Mouse (Mus musculus): ENCODE measurements around the gene Rab5b. TPM values are rescaled to one million over a fixed set of nuclear protein-coding genes. Genes with fewer than 3 reads are reported as not detected.

The Rab5b gene
- polyA plus RNA-seq, 1 experiment from 2014 or later: 71.8 TPM

DNA sequence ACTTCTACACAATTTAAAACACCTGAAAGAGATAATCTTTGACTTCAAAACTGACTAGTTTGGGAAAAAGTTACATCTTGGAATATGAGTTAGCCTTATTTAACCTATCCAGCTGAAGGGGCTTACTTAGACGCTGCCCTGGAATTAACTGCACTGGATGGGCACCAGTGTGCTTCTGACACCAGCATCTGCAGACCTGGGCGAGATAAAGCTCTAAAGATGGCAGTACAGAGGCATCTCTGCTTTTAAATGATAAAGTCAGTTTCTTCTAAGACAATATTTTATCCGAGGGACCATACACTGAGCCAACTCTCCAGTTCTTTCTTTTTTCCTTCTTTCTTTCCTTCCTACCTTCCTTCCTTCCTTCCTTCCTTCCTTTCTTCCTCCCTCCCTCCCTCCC, 31.3 kb downstream of the Rab5b start:
- Histone ChIP-seq H3K4me1 (ENCODE audit: insufficient read depth, low read depth, low read length) (no peaks in the 10 kb centered on the region), H3K27me3 (replicated peaks; ENCODE audit: insufficient read depth, low read length) (no peaks in the 10 kb centered on the region), H3K36me3 (ENCODE audit: insufficient read depth, low read length) (no peaks in the 10 kb centered on the region), H3K9me3 (ENCODE audit: low read length) (no peaks in the 10 kb centered on the region), H3K9ac (replicated peaks; ENCODE audit: low read depth) (no peak overlapping the region), H3K27ac (ENCODE audit: low read length) (no peak overlapping the region), H3K4me3 (ENCODE audit: low read depth, low read length) (no peak overlapping the region), H3K4me2 (replicated peaks; ENCODE audit: low read depth, low read length) (no peak overlapping the region)
- no peak for ATAC-seq
- TF ChIP-seq EP300 (IDR thresholded peaks at IDR 0.05): no peak
- no peak for TF ChIP-seq CTCF (IDR thresholded peaks at IDR 0.05)
- 61% methylated on average over 3 of the region's 3 CpGs for WGBS
- no peak for DNase-seq (ENCODE audit: low spot score)

DNA sequence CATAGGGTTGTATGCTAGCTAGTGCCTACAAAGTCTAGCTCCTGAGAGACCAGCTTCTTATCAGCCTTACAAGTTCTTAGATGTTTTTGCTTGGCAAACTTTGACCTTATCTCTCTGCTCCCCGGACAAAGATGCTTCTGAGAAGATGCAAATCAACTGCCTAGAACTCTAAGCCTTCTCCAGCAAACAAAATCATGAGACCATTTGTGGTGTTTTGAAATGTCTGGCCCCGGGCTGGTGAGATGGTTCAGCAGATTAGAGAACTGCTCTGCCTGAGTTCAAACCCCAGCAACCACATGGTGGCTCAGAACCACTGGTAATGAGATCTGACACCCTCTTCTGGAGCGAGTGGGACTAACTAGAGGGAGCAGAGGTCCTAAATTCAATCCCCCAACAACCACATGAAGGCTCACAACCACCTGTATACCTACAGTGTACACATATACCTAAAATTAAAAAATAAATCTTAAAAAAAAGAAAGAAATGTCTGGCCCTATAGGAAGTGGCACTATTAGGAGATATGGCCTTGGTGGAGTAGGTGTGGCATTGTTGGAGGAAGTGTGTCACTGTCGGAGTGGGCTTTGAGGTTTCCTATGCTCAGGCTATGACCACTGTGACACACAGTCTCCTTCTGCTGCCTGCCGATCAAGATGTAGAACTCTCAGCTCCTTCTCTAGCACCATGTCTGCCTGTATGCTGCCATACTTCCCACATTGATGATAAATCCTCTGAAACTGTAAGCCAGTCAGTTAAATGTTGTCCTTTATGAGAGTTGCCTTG, 32.4 kb downstream of the Rab5b start:
- no peak overlapping the region for H3K4me2 ChIP-seq (replicated peaks; ENCODE audit: low read depth, low read length)
- H3K27me3 ChIP-seq (replicated peaks; ENCODE audit: insufficient read depth, low read length): no peaks in the 10 kb centered on the region
- no peak for TF ChIP-seq CTCF (IDR thresholded peaks at IDR 0.05)
- TF ChIP-seq EP300 (IDR thresholded peaks at IDR 0.05): no peak
- H3K9ac ChIP-seq (replicated peaks; ENCODE audit: low read depth): no peak overlapping the region
- ATAC-seq (no peak), DNase-seq (ENCODE audit: low spot score) (no peak)
- H3K4me3 ChIP-seq (ENCODE audit: low read depth, low read length): no peak overlapping the region
- no peak overlapping the region for H3K27ac ChIP-seq (ENCODE audit: low read length)
- no peaks in the 10 kb centered on the region for H3K4me1 ChIP-seq (ENCODE audit: insufficient read depth, low read depth, low read length)
- H3K9me3 ChIP-seq (ENCODE audit: low read length): no peaks in the 10 kb centered on the region
- no peaks in the 10 kb centered on the region for H3K36me3 ChIP-seq (ENCODE audit: insufficient read depth, low read length)
- WGBS: 46% methylated on average over 5 of the region's 5 CpGs

DNA sequence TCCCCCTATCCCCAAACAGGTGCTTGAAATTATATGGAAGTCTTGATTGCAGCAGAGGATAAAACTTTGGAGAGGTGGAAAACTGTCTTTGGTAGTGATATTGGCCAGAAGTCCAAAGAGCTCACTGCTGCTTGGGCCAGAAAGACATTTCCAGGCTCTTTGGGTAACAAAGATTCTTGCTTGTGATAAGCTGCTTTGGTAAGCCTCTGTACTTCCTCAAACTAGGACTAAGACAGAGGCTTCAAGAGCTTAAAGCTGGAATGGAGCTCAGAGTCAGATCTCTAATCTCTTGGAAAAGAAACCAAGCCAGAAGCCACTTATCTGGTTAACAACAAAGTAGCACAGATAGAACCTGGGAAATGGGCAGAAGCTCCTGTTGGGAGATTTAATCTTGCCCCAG, 33.6 kb downstream of the Rab5b start:
- Histone ChIP-seq H3K4me1 (ENCODE audit: insufficient read depth, low read depth, low read length) (no peaks in the 10 kb centered on the region), H3K9me3 (ENCODE audit: low read length) (no peaks in the 10 kb centered on the region), H3K4me2 (replicated peaks; ENCODE audit: low read depth, low read length) (no peak overlapping the region), H3K36me3 (ENCODE audit: insufficient read depth, low read length) (no peaks in the 10 kb centered on the region), H3K27ac (ENCODE audit: low read length) (no peak overlapping the region), H3K27me3 (replicated peaks; ENCODE audit: insufficient read depth, low read length) (no peaks in the 10 kb centered on the region), H3K4me3 (ENCODE audit: low read depth, low read length) (no peak overlapping the region), H3K9ac (replicated peaks; ENCODE audit: low read depth) (no peak overlapping the region)
- no peak for ATAC-seq
- no peak for DNase-seq (ENCODE audit: low spot score)
- TF ChIP-seq EP300 (IDR thresholded peaks at IDR 0.05): no peak
- TF ChIP-seq CTCF (IDR thresholded peaks at IDR 0.05): no peak

GRCm38 (mm10) chr10:128659490-128659889, 36.6 kb downstream of the Rab5b start:
- H3K27me3 ChIP-seq (replicated peaks; ENCODE audit: insufficient read depth, low read length): no peaks in the 10 kb centered on the region
- H3K27ac ChIP-seq (ENCODE audit: low read length): no peak overlapping the region
- DNase-seq (ENCODE audit: low spot score) (no peak), ATAC-seq (no peak)
- 0 out of 2 replicates have a peak overlapping the region, but pooled peaks have one; percentile 9 for H3K9ac ChIP-seq (replicated peaks; ENCODE audit: low read depth)
- 39% methylated on average over 9 of the region's 9 CpGs for WGBS
- H3K36me3 ChIP-seq (ENCODE audit: insufficient read depth, low read length): no peaks in the 10 kb centered on the region
- no peak overlapping the region for H3K4me2 ChIP-seq (replicated peaks; ENCODE audit: low read depth, low read length)
- TF ChIP-seq EP300 (IDR thresholded peaks at IDR 0.05) (no peak), CTCF (IDR thresholded peaks at IDR 0.05) (no peak)
- H3K4me1 ChIP-seq (ENCODE audit: insufficient read depth, low read depth, low read length): no peaks in the 10 kb centered on the region
- H3K4me3 ChIP-seq (ENCODE audit: low read depth, low read length): no peak overlapping the region
- H3K9me3 ChIP-seq (ENCODE audit: low read length): no peaks in the 10 kb centered on the region

DNA sequence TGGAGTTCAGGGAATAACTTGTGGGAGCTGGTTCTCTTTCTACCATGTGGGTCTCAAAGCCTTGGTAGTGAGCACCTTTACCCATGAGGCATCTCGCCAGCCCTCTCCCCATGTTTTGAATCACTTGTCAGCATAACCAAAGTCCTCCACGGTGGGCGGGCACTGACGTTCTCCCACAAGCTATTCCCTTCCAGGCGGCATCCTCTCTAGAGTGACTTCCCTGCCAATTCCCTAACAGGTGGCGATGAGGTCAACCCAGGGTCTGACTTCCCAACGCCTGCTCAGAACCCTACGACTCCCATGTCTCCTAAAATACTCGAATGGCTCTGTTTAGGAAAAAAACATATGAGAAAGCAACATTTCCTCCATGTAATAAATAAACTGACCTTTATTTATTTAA, 38.2 kb downstream of the Rab5b start:
- 50% methylated on average over 9 of the region's 9 CpGs for WGBS

DNA sequence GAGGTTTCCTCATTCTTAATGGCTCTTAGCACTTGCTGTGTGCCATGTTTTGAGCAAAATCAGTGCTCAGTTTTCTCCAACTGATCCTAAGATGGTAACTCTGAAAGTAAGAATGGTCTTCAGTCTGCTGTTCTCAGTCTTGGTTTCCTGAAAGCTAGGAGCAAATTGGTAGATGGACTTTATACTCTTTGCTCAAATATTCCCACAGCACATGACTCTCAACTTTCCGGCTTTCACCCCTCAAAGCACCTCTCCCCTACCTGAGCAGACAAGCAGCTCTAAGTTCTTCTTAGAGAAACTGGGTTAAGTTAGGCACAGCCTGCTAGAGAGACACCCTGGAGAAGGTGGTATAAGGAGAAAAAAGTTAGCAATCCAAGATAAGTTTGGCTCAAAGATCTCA, 39.3 kb downstream of the Rab5b start:
- Histone ChIP-seq H3K27me3 (replicated peaks; ENCODE audit: insufficient read depth, low read length) (no peaks in the 10 kb centered on the region), H3K4me1 (ENCODE audit: insufficient read depth, low read depth, low read length) (no peaks in the 10 kb centered on the region), H3K4me2 (replicated peaks; ENCODE audit: low read depth, low read length) (no peak overlapping the region), H3K9ac (replicated peaks; ENCODE audit: low read depth) (no peak overlapping the region), H3K36me3 (ENCODE audit: insufficient read depth, low read length) (no peaks in the 10 kb centered on the region), H3K9me3 (ENCODE audit: low read length) (no peaks in the 10 kb centered on the region), H3K27ac (ENCODE audit: low read length) (no peak overlapping the region), H3K4me3 (ENCODE audit: low read depth, low read length) (no peak overlapping the region)
- TF ChIP-seq CTCF (IDR thresholded peaks at IDR 0.05): no peak
- DNase-seq (ENCODE audit: low spot score): no peak
- ATAC-seq: no peak
- WGBS: 67% methylated on average over 1 of the region's 1 CpGs

More for the DNA sequence above, 38.2 kb downstream of the Rab5b start:
- H3K36me3 ChIP-seq (ENCODE audit: insufficient read depth, low read length): no peaks in the 10 kb centered on the region
- no peaks in the 10 kb centered on the region for H3K27me3 ChIP-seq (replicated peaks; ENCODE audit: insufficient read depth, low read length)
- no peak overlapping the region for H3K4me3 ChIP-seq (ENCODE audit: low read depth, low read length)
- TF ChIP-seq CTCF (IDR thresholded peaks at IDR 0.05) (no peak), EP300 (IDR thresholded peaks at IDR 0.05) (no peak)
- no peak overlapping the region for H3K4me2 ChIP-seq (replicated peaks; ENCODE audit: low read depth, low read length)
- no peak overlapping the region for H3K9ac ChIP-seq (replicated peaks; ENCODE audit: low read depth)
- no peaks in the 10 kb centered on the region for H3K4me1 ChIP-seq (ENCODE audit: insufficient read depth, low read depth, low read length)
- no peak for ATAC-seq
- DNase-seq (ENCODE audit: low spot score): no peak
- no peak overlapping the region for H3K27ac ChIP-seq (ENCODE audit: low read length)
- no peaks in the 10 kb centered on the region for H3K9me3 ChIP-seq (ENCODE audit: low read length)

Data from lung, postnatal 0 days (tissue).